Mouse (Mus musculus) kidney, postnatal 4 days (tissue): Measurements from ENCODE around the gene Ypel1.

Experiments used
- DNase-seq, 2 experiments: peaks; one replicate each; pipeline ENCODE4 v3.0.0; 2021; ENCODE audit warnings: mixed read lengths in 2 of 2

Ypel1 gene

DNA sequence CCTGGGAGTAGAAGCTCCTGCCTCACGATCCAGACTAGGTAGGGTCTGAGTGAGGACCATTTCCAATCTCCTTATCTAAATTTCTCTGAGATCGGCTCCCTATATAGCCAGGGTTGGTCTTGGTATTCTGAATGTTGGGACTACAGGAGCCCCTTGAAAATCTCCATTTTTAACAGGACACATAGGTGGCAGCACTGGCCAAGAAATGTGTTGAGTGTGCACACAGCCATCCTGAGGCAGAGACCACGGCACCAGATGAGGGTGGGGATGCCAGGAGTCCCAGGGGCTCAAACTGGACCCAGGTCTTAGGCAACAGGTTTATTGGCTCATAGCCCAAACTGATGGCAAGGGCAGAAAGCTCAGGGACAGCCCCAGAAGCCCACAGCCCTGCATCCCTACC lies 18.9 kb downstream of the Ypel1 start:
- DNase-seq, result no peak

GRCm38 (mm10) chr16:17096938-17097337 lies 27.4 kb downstream of the Ypel1 start:
- DNase-seq, result no peak

DNA sequence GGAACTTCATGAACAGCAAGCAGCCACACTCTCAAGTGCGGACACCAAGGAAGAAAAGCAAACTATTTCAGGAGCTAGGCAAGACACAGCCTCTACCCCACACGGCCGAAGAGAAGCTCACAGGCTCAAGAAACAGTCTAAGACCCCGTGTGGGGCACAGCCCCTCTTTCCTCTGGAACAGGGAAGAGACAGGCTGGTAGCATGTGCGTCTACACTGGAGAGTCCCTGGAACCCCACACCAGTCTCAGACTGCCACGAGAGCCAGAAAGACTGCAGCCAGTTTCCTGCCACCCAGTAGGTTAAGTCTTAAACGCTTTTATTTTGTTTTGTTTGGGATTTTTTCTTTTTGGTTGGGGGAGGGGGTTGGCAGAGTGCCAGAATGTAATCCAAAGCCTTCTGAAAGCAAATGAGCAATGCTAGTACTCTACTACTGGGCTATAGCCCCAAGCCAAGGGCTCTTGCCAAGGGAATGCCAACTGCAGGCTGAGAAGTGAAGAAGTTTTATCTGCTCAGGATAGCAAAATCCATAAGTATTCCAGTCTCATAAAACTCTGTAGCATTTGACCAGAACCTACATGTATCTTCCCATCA lies 33.2 kb downstream of the Ypel1 start:
- peak in 1 of 2 experiments; percentile 32 for DNase-seq

GRCm38 (mm10) chr16:17104600-17104999 lies 35.1 kb downstream of the Ypel1 start:
- DNase-seq, result no peak

GRCm38 (mm10) chr16:17110771-17111743 lies 41.6 kb downstream of the Ypel1 start, which contains the start of gene Ppil2:
Gene Ppil2, minus strand, starts transcription at chr16:17111257.
- DNase-seq, result peak; percentile 73 to 79

GRCm38 (mm10) chr16:17117309-17117799 lies 47.9 kb downstream of the Ypel1 start:
- DNase-seq, result no peak

DNA sequence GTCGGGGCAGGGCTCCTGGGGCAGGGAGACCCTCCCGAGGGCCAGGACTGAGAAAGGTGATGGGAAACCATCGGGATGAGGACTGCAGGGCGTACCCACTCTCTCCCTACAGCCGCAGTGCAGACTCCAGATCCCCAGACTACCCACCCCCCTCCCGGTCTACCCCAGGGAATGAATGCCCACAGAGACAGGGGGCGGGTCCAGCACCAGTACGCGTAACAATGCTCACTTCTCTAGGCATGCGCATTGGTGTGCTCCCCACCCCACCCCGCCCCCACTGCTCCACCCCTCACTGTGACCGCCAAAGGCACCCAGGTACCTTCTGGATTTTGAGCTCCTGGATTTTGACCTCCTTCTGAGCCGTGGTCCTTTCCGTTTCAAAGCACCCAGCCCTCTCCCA lies 52.1 kb downstream of the Ypel1 start:
- DNase-seq, result no peak

DNA sequence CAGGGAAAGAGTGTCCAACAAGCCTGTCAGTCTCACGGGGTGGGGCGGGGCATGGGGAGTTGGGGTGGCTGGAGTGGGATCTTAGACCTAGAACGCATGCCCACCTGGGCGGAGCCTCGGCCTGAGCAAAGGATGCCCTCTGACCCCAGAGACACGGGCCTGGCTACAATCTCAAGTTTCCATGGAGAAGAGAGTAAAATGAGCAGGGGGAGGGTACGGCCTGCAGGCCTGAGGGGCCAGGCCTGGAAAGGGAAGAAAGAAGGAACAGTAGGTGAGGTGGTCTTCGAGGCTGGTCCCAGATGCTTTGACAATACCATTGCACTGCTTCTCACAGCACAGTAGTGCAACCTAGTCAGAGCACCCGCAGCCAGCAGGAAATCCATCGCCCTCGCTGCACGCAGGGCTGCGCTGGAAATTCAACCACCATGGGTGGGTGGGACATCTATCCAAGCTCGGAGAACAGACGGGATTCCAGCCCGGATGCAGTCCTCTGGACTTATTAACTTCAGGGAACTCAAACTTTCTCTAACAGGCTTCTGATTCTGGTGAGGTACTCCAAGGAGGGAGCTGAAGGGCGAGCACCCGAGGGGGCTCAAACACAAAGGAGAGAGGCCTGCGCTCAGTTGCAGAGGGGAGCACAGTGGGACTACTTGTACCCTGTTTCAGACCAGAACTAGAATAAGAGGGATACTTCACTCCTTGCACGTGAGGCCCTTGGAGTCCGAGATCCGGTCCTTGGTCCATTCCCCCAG lies 54.8 kb downstream of the Ypel1 start:
- peak; percentile 43 to 44 for DNase-seq

GRCm38 (mm10) chr16:17124871-17125520 lies 55.5 kb downstream of the Ypel1 start, which contains the start of gene 2610318N02Rik:
Gene 2610318N02Rik, minus strand, starts transcription at chr16:17125167.
- DNase-seq, result peak; percentile 84 to 89

GRCm38 (mm10) chr16:17127292-17127691 lies 57.8 kb downstream of the Ypel1 start:
- peak; percentile 58 to 70 for DNase-seq

DNA sequence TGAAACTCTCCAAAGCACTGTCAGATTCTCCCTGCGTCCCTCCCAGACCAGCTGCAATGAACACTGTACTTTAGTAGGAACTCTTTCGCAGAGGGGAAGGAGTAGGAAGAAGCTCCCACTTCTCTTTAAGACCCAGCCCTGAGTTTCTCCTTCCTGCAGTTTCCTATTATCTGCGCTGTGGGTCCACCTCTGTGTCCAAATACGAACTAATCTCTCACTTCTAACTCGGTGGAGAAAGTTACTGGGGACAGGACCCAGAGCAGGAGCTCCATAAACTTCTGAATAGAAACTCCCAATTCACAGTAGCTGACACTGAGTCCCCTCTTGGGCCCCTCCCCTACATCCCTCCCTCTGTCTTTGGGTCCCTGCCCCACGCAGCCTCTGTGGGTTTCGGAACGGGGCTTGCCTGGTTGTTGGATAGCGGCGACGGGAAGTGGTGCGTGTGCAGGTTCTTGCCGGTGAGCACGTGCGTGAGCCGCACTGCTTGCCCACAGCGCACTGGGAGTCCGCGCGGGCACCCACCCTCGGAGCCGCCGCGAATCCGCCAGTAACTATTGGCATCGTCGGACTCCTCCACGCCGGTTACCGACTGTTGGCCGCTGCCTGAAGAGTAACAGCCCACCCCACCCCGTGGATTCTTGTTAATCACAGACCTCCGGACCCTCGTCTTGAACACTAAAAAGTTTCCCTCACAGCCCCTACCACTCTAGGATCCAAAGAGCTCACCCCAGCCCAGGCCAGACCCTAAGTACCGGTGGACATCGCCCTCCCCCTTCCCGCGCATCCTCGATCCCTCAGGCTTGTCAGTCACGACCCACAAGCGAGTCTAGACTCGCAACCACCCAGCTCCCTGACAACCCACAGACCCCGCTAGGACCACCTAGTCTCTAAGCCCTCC lies 61.9 kb downstream of the Ypel1 start:
- DNase-seq, result peak; percentile 20 to 37

- peak; percentile 98 to 99 for DNase-seq
These were observed 62.8 kb downstream of the Ypel1 start, which contains the start of gene Sdf2l1 for GRCm38 (mm10) chr16:17132089-17132905. Gene Sdf2l1, minus strand, starts transcription at chr16:17132383.

GRCm38 (mm10) chr16:17132906-17133200 lies 63.4 kb downstream of the Ypel1 start:
- no peak for DNase-seq
